Mouse (Mus musculus) right cerebral cortex, postnatal 4 days (tissue): ENCODE measurements at regions not wholly inside any gene's neighbourhood (a gene's known extent, or its start where the extent isn't known, plus 50 kb on each side); places are given as distances from the start of the nearest gene placed in this dataset.

Source experiments
- DNase-seq: peaks from one replicate; pipeline ENCODE4 v3.0.0-alpha.2; 2022

DNA sequence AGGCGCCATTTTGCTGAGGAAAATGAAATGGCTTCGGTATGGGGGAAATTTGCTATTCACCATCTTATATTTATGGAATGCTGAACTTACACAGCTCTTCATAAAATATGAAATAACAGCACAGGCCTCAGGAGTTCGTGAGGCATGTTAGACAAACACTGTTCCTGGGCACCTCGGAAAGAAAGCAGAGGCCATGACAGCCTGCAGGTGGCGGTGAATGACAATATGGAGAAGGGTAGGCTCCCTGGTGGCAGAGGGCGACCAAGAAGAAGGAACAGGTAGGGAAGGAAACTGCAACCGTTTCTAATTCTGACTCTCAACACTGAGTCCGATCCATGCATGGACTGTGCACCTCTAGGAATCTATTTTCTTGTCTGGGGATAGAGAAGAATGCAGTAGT is 553.6 kb upstream of the Tmpo start:
- DNase-seq, result no peak

DNA sequence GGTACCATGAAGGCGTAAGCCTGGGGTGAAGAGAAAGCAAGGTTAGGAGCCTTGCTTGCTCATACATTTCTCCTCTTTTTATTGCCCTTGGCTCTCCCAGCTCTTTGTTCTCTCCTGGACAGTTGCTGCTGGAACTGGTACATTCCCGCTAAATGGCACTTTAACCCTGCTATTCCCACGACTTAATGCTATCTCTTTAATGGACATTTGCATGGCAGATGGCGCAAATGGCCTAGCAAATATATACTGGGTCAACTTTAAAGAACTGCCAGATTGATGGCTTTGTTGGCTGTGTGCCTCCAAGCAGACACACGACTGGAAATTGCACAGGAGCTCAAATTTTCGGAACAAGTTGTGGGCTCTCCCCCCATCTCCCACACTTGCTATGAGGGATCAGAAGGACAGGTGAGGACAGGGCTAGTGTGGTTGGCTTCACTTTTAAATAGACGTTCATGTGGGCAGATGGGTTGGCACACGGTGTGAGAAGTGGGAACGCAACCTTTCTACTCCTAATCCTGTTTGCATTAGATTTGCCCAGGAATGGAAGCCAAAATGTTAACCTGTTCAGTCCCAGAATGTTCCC is 551.0 kb upstream of the Tmpo start:
- DNase-seq, result no peak

DNA sequence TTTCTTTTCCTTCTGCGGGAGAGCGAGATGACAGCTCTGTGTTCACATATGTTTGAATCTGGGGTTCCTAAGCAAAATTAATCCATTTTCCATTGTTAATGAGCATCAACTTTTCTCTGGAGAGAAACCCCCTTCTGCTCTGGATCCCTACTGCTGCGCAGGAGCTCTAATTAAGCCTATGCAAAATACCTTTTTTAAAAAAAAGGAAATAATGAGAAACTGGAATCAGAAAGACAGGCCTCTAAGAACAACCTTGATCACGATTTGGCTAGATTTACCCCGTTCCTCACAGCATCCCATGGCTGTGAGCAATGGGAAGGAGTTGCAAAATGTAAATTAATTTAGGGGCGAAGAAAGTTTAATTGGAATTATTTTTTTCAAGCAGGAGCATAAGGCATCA is 548.9 kb upstream of the Tmpo start:
- no peak for DNase-seq

DNA sequence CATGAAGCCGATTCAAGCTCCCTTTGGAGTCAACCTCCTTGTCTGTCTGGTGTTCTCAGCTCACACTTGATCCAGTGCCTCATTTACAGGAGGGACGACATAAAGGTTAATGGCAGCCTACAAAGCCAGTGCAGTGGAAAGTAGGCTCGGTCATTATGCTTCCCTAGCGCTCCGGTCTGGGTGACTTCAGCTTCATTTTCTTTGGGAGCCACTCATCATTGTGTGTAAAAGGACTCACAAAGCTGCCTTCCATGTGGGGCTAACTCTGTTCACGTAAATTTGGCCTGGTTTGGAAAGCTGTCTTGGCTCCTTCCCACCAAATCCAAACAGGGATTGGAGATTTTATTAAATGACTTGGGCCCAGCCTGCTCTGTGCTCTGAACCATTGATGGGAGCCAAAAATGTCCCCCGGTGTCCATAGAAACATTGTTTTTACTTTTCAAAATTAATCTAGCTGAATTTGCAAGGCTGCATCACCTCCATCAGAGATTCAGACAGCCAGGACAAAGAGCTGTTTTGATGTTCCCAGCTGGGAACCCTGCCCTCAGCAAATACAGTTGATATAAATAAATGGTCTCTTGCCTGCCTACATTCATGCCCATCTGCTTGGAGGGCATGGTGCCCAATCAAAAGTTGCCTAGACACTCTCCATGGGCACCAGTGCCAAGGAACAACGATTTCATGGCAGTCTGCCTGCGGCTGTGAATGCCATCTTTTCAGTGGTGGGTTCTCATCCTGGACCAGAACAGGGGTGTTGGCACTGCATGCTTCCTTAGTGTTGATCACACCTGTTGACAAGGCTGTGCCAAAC is 538.7 kb upstream of the Tmpo start:
- peak; percentile 81 for DNase-seq

DNA sequence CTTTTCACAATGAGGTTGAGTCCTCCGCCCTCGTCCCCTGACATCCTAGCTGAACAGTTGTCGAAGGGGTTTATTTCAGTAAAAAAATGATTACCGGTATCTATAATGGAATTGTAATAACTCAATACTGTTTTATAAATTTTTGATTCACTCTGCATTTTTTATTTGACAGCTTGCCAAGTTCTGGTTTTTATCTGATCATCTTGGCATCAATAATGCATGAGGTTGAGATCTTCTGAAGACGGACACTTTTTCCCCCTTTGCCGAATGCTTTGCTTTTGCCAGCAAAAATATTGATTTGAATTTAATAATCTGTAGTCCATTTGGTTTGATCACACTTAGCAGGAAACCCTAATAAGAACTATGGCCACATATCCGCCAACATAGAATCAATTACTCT is 535.5 kb upstream of the Tmpo start:
- DNase-seq, result no peak

DNA sequence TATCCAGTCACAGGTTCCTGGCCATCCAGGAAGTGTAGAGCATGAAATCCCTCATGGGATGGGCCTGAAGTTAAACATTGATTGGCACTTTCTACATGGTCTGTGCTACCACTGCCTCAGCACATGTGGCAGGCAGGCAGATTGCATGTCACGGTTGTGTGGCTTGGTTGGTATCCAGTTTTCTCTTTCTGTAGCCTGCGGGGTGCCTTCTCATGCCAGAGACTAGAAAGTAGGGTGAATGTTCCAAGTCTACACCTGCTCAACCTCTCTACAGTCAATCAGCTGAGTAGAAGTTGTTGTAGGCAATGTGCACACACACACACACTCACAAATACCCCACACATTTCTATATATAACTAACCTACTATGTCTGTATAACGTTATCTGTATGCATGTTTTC is 533.5 kb upstream of the Tmpo start:
- DNase-seq, result no peak

DNA sequence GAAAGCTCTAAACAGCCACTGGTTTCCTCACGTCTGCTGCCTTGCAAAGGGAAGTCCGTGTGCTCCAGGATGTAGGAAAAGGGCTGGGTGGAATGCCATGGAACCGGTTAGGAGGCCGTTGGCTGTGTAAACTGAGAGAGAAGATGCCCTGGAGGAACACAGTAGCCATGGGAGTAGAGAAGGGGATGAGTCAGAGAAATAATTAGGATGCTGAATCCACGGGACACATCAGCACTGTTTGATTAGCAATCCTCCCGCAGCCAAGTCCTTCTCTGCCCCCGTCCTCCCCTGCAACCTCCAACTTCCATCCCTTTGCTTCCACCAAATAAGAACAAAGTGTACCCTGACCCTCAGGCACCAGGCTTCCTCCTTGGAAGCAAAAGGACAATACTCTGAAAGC is 532.4 kb upstream of the Tmpo start:
- no peak for DNase-seq

DNA sequence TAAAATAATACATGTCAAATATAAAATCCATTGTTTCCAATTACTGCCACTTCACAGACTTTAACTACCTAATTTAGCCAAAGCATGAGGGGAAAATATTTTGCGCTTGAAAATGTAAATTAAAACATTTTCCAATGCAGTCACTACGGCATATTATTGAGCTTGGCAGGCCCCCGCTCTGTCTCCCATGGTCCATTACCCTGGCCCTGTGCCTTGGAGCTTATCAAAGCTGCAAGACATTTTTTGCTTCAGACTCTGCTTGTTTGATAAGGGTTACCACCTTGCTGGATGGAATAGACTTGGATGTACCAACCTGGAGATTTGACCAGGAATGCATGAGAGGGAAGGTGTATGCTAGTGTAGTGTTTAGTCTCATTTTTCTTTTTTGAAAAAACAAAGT is 525.7 kb upstream of the Tmpo start:
- DNase-seq, result no peak

DNA sequence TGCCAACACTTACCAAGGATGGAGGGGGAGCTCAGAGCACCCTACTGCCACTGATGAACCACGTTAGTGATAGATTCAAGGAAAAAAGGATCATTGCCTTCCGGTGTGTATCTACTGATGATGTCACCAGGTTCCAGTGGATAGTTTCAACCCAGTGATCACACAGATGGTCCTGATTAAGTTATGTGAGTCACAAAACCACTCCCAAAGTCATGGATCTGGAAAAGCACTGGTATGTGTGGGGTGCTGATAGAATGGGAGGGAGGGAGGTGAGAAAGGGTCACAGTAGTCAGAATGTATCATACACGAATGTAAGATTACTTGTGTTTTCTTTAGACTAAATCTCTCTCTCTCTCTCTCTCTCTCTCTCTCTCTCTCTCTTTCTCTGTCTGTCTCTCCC is 523.6 kb upstream of the Tmpo start:
- DNase-seq, result no peak

DNA sequence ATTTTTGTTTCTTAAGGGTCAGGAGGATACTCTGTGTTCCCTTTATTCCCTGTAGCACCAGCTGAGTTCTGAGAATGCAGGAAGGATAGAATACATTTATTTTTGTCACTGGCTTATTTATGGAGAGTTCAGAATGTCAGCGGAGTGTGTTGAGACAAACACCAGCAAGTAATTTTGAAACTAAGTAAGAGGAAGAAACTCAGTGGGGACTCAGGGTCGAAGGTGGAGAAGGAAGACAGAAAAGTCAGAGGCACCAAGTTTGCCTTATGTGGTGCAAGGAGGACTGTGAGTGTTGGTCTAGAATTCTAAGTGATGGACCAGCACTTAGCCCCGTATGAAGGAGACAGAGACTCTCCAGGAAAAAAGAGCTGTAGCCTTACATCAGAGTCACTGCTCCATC is 520.7 kb upstream of the Tmpo start:
- no peak for DNase-seq

DNA sequence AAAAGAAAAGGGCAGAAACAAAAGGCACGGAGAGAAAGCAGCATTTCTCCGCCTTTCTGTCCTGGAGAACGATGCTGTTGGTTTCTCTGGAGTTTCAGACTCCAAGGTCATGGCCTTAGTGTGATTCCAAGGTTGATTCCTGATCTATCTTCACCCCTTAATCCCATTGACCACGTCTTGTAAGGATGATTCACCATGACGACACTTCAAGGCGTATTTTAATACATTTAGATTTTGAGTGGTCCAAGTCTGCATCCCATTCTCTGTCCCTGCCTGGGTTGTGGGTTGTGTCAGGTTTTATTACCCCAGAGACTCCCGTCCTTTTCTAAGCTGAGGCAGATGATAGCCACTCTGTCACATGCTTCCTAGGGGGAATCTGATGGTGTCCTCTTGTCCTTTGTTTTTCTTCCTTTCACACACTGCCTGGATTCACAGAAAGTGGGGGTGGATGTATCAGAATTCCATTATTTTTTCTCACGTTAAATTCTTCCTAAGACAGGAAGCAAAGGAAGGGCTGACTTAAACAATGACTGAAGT is 505.0 kb upstream of the Tmpo start:
- no peak for DNase-seq

DNA sequence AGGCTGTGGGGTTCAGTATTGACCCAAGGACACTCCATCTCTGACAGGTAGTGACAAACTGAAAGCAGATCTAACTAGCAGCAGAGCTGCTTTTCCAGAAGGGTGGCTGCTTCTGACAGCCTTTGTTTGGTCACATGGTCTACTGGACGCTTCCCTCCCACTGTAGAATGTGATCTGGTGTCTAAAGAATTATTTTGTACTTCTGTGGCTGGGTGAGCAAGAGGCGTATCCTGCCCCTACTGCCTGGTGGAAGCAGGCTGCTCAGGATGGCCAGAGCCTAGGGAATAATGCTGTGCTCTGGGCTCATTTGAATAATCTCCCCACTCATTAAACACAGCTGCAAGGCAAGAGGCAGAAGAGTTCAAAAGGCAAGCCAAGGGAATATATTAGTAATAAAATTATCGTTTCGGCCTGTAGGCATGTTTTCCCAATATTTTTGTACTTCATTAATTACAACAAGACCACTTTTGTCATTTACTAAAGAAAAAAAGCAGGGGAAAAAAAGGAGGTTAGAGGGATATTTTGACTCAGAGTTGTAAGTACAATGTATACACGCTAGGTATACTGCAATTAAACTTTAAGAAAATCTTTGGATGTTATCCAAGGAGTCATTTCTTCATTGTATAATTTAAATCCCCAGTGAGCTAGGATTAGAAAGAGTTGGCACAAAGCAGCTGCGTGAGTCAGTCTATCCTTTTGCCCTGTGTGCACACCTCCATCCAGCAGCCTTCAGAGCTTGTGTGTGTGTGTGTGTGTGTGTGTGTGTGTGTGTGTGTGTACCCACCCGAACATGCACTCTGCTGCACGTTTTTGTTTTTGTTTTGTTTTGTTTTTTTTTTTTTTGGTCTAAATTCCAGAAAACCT is 504.3 kb upstream of the Tmpo start:
- DNase-seq, result no peak

DNA sequence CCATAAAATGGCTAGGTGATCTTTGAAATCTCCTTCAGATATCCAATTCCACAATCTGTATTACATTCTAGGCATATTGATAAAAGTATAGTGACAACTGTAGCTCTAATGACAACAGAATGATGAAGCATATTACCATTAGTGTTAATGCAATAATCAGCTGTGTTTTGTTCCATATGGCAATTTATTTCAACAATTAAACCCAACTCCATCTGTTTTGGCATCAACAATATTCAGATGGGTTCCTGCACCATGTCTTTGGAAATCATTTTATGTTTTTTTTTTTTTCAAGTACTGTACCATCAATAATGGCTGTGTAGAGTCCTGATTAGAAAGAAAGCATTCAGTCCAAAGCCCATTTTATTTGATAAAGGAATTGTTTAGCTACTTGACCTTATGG is 498.5 kb upstream of the Tmpo start:
- no peak for DNase-seq

DNA sequence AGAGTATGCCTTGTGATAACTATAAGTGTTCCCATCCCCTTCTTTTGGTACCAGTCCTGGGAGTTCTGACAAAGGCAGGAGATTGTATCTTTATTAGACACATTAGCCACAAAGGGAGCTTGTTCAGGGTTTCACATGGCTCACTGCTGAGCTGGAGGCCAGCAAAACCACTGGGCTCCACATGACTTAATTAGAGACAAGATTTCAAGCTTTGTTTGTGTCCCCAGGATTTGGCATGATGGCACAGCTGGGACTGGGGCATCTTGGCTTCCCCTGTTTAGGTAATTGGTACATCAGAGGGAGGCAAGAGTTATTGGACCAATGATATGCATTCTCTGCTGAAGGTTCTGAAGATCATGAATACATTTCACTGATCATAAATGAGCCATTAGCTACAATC is 456.8 kb upstream of the Tmpo start:
- no peak for DNase-seq

DNA sequence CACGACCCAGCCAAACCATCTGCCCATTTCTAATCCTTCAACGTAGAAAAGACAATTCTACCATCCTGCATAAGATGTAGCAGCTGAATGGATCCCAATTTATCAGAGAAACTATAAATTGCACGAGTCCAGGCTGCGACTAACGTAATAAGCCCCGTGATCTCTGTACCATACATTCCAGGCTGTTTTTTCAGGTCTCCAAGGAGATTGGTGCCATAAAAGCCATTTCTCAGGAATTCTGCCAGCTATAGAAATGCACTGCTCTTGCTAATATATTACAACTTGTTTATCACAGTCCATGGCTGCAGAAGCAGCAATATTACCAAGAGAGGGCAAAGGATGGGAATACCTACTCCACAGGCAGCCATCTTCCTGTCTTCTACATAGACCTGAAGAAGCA is 447.6 kb upstream of the Tmpo start:
- DNase-seq, result no peak

DNA sequence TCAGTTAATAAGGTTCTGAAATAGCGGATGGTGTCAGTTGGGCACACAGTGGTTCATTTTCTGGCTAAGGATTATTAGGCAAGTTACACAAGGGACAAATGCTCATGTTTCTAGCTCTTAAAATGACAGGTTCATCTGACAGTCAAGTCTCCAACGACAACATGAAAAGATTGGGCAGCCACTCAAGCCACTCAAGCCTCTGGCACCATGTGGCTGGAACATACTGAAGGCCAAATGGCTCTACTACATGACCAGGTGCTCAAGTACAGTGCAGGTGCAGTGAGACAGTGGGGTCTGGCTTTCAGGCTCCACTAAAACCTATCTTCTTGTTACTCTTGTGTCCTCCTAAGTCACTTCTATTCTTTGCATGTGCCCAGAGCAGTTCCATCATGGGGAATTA is 441.2 kb upstream of the Tmpo start:
- no peak for DNase-seq

DNA sequence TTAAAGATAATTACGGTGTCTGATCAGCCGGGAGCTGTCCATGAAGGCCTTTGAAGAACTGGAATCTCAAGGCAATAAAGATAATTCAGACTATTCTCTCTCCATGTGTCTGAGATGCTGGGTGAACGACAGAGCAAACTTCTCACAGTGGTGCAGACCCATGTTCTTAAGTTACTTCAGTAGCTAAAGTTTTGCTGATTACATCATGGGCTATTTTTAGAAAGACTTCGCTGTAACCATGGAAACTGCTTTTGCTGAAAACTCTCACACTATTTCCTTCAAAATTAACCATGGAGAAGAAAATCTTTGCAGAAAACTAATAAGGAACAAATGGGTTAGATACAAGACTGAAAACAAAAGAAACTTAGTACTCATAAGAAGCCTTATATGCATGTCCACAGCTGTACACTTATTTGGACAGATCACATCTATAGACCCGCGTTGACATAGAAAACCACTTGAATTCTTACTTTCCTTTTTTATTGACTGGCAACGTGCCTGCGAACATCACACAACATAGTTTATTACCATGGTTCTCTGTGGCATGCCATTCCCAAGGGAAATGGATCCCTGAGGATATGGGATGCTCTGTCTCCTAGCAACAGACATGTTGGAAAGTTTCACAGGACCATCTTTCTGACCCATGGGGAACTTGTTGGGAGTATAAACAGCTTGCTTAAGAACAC is 432.8 kb upstream of the Tmpo start:
- DNase-seq, result peak; percentile 22

DNA sequence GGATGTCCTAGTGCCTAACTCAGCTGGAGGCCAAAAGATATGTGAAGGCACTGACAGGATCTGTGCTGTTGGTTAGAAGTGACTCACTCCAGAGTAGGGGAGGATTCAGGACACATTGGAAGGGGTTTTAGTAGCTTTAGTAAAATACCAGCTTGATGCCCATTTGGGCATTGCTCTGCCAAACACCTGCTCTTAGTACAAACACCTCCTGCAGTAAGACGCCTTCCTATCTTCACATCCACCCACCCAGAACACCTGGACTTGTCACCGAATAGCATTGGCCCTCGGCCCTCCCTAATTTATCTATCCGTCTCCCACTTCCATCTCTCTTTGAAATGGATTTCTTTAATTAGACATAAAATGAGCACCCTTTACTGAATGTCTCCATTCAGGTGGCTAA is 430.9 kb upstream of the Tmpo start:
- DNase-seq, result no peak

DNA sequence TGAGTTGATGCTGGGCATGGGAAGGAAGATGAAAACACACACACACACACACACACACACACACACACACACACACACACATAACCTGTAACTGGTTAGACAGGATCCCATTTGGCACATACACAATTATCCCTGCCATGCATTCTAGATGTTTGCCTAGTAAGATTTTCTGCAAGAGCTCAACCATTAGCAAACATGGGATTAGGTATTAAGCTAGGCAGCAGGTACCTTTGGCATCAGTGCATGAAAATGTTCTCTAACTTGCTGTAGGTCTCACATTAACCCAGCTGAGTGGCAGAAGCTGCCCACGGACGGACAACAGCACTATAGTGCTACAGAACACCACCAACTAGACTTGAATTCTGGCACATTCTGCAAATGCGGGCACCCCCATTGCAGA is 413.8 kb upstream of the Tmpo start:
- no peak for DNase-seq

DNA sequence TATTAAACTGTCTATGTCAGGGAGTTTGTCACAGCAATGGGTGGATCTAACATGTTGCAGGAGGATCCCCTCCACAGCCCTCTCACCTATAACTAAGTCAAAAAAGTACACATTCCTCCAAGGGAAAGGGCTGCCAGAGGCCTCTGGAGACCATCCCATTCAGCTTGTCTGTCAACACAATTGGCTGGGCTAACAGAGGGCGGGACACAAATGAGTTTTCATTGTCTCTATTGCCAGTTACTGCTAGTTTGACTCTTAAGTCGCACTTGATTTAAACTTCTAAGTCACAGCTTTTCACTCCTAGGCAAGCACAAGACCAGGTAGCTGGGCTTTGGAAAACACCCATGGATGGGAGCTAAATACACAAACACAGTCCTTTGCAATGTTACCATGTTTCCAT is 412.3 kb upstream of the Tmpo start:
- no peak for DNase-seq

DNA sequence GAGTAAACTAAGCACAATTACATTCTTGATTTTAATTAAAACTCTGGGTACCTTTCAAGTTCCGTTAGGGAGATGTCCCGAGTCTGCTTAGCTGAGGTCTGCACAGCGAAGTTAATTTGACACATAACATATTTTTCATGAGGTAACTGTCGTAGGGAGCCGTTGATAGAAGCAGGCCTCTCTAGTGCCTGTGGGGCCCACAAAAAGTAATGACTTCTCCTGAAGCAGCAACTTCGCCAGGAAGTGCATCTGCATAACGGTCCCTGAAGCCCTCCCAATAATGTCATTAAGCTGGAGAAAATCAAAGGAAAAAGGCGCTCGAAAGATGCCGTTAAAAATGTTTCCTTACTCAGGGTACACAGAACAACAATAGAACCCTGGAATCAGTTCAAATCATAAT is 410.7 kb upstream of the Tmpo start:
- no peak for DNase-seq

DNA sequence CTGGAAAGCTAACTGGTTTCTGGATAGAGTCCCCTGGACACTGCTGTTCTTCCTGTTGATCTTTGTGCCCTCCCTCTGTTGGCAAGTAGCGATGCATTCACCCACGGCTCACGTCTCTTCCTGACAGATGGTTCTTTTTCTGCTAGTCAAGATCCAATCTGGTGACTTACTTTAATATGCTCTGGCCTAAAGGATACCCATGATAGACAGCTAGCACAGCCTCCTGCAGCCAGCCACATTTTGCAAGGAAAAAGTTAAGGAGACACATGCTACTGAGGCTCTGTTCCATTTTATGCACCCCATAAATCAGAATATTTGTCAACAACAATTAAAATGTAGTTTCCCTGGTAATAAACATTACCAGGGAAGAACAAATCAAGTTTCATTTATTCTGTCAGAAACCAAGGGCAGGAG is 410.3 kb upstream of the Tmpo start:
- DNase-seq, result no peak

DNA sequence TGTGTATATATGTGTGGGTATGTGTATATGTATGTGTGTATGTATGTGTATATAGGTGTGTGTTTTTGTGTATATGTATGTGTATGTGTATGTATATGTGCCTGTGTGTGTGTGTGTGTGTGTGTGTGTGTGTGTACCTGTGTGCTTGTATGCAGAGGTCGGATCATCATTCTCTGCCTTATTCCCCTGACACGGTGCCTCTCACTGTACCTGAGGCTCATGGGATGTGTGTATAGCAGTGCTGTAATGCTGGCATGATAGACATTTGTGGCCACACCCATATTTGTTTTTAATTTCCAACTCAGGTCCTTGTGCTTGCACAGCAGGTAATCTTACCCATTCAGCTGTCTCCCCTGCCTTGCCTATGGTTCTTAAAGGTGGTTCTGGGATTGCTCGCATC is 402.1 kb upstream of the Tmpo start:
- no peak for DNase-seq
